Comparison of ENCODE assay signal across 15 mouse cellular contexts in genomic region chr2:154764828-154765497, GRCm38 (mm10). TPM values are rescaled to one million over a fixed set of nuclear protein-coding genes. Genes with fewer than 3 reads are reported as not detected.
DNase-seq lines count a peak whose midpoint lies in the region; ATAC-seq and TF ChIP-seq lines count a peak whose summit lies in the region.
"Had no signal": no experiment of that assay in that cellular context is flagged by ENCODE, and none has a peak within 500 bp of the region (broad histone marks: within the 10 kb centered on the region; RNA-seq: fewer than 3 reads in every experiment).

No protein-coding gene starts in this region.

- no peak overlapping the region for H3K4me2 ChIP-seq in kidney, embryonic 16.5 days (replicated peaks; ENCODE audit: low read depth, low read length)
- no peak overlapping the region for H3K4me2 ChIP-seq in forebrain, postnatal 0 days (ENCODE audit: low read depth)

- no peaks in the 10 kb centered on the region for H3K79me2 ChIP-seq in MEL (ENCODE audit: control insufficient read depth, insufficient read depth, low read length, poor library complexity)
- no peaks in the 10 kb centered on the region for H3K79me2 ChIP-seq in macrophage (ENCODE audit: inconsistent target)

- TF ChIP-seq RAD21 in MEL (IDR thresholded peaks at IDR 0.05; ENCODE audit: low read depth, low read length), result peak; percentile 8; the same call in 1 of the 2 replicates

- H3K27me3 ChIP-seq in kidney, embryonic 16.5 days (ENCODE audit: insufficient read depth, low read length), result no peaks in the 10 kb centered on the region
- no peaks in the 10 kb centered on the region; a peak in 2 of 4 replicates for H3K27me3 ChIP-seq in MEL (ENCODE audit: control insufficient read depth in 1 of 2, insufficient read depth in 2 of 2, low read length in 2 of 2)
- no peaks in the 10 kb centered on the region for H3K27me3 ChIP-seq in forebrain, postnatal 0 days (ENCODE audit: insufficient read depth, low read length)

- no peak for TF ChIP-seq POLR2A in MEL (IDR thresholded peaks at IDR 0.05; ENCODE audit: control insufficient read depth in 1 of 2, insufficient read depth in 1 of 2, low read depth in 1 of 2, low read length in 2 of 2, poor library complexity in 1 of 2)

- TF ChIP-seq CTCF in MEL (IDR thresholded peaks at IDR 0.05 in 2 of 3, conservative IDR thresholded peaks at IDR 0.05 in 1 of 3; ENCODE audit: control insufficient read depth in 1 of 3, insufficient read depth in 1 of 3, low read depth in 2 of 3, low read length in 3 of 3, poor library complexity in 1 of 3, severe bottlenecking in 1 of 3), result peak in 2 of 3 experiments; percentile 9 to 38; a peak in 2 of 6 replicates
- TF ChIP-seq CTCF in forebrain, postnatal 0 days (IDR thresholded peaks at IDR 0.05; ENCODE audit: low read depth), result no peak

- H3K27ac ChIP-seq in kidney, embryonic 16.5 days (ENCODE audit: low read length), result no peak overlapping the region
- H3K27ac ChIP-seq in MEL (ENCODE audit: control insufficient read depth, low read depth, low read length) (no peak overlapping the region), macrophage (peak overlapping the region; percentile 17; the same call in 1 of the 2 replicates)
- H3K27ac ChIP-seq in forebrain, postnatal 0 days (ENCODE audit: low read depth, low read length), result no peak overlapping the region

- no peaks in the 10 kb centered on the region; the same call in 1 of the 2 replicates for H3K9me3 ChIP-seq in kidney, embryonic 16.5 days (ENCODE audit: low read length)
- no peaks in the 10 kb centered on the region for H3K9me3 ChIP-seq in MEL (replicated peaks; ENCODE audit: insufficient read depth, low read length)
- H3K9me3 ChIP-seq in forebrain, postnatal 0 days (ENCODE audit: low read length), result 0 out of 2 replicates have a peak, but pooled peaks cover 3% of the 10 kb centered on the region

- no peak for DNase-seq in kidney, postnatal 14 days
- peak; percentile 43 for DNase-seq in MEL (ENCODE audit: low read depth, low spot score)
- no peak for DNase-seq in T-cell, adult 2 months (ENCODE audit: low spot score)
- DNase-seq in forebrain, postnatal 0 days, result no peak
- DNase-seq: cerebellum, postnatal 25 days; midbrain, embryonic 14.5 days; thymus, postnatal 14 days had no signal

- TF ChIP-seq EP300 in MEL (IDR thresholded peaks at IDR 0.05; ENCODE audit: low read depth in 1 of 2, low read length in 2 of 2), result peak in 1 of 2 experiments; percentile 28; a peak in 1 of 4 replicates

- ATAC-seq in kidney, embryonic 16.5 days (ENCODE audit: low FRiP score, low TSS enrichment), result 0 out of 2 replicates have a peak, but pooled peaks have one; percentile 34
- ATAC-seq in erythroblast, adult 5-6 weeks (replicated peaks; ENCODE audit: low FRiP score, poor library complexity, severe bottlenecking), result peak; percentile 74
- ATAC-seq in forebrain, postnatal 0 days, result no peak

- WGBS in kidney, embryonic 16.5 days, result 71% methylated on average over 9 of the region's 9 CpGs
- WGBS in macrophage (ENCODE audit: missing documents), result 89% methylated on average over 9 of the region's 9 CpGs
- 82% methylated on average over 9 of the region's 9 CpGs for WGBS in forebrain, postnatal 0 days

- no peak overlapping the region for H3K9ac ChIP-seq in kidney, embryonic 16.5 days (replicated peaks; ENCODE audit: low read length)
- H3K9ac ChIP-seq in MEL (ENCODE audit: control insufficient read depth, low read depth, low read length, poor library complexity, severe bottlenecking), result no peak overlapping the region
- H3K9ac ChIP-seq in forebrain, postnatal 0 days, result no peak overlapping the region

- H3K36me3 ChIP-seq in kidney, embryonic 16.5 days (ENCODE audit: insufficient read depth, low read length), result no peaks in the 10 kb centered on the region
- H3K36me3 ChIP-seq in MEL (ENCODE audit: control insufficient read depth in 1 of 2, insufficient read depth in 2 of 2, low read length in 2 of 2), result peaks cover 0 to 2% of the 10 kb centered on the region in 2 experiments; a peak in 2 of 4 replicates
- no peaks in the 10 kb centered on the region for H3K36me3 ChIP-seq in macrophage (ENCODE audit: inconsistent target)
- H3K36me3 ChIP-seq in forebrain, postnatal 0 days (ENCODE audit: insufficient read depth), result no peaks in the 10 kb centered on the region

- peaks cover 8% of the 10 kb centered on the region; the same call in 1 of the 2 replicates for H3K4me1 ChIP-seq in kidney, embryonic 16.5 days (ENCODE audit: insufficient read depth, low read length)
- H3K4me1 ChIP-seq in MEL (ENCODE audit: control insufficient read depth in 1 of 2, insufficient read depth in 2 of 2, low read length in 2 of 2), result peaks cover 0 to 19% of the 10 kb centered on the region in 2 experiments; a peak in 2 of 4 replicates
- no peaks in the 10 kb centered on the region for H3K4me1 ChIP-seq in forebrain, postnatal 0 days (ENCODE audit: insufficient read depth)

- no peak overlapping the region for H3K4me3 ChIP-seq in kidney, embryonic 16.5 days (ENCODE audit: low read length)
- H3K4me3 ChIP-seq in MEL (ENCODE audit: control insufficient read depth in 1 of 2, insufficient read depth in 1 of 2, low read depth in 2 of 2, low read length in 2 of 2), result no peak overlapping the region
- H3K4me3 ChIP-seq in macrophage (ENCODE audit: inconsistent target), result no peak overlapping the region
- no peak overlapping the region for H3K4me3 ChIP-seq in forebrain, postnatal 0 days (ENCODE audit: low read depth, low read length)

TF ChIP-seq in MEL, 35 proteins besides CTCF, POLR2A, EP300 and RAD21:
- no peak for TF ChIP-seq ZNF384 (IDR thresholded peaks at IDR 0.05; ENCODE audit: low read depth, low read length)
- peak; percentile 24; the same call in 1 of the 2 replicates for TF ChIP-seq SMC3 (IDR thresholded peaks at IDR 0.05; ENCODE audit: low read depth, low read length)
- no peak for TF ChIP-seq USF2 (IDR thresholded peaks at IDR 0.05; ENCODE audit: borderline replicate concordance in 1 of 2, insufficient read depth in 1 of 2, low read depth in 1 of 2, low read length in 2 of 2)
- no peak for TF ChIP-seq HCFC1 (IDR thresholded peaks at IDR 0.05; ENCODE audit: low read depth, low read length)
- TF ChIP-seq ELF1 (IDR thresholded peaks at IDR 0.05; ENCODE audit: low read depth, low read length), result no peak
- TF ChIP-seq NELFE (IDR thresholded peaks at IDR 0.05; ENCODE audit: low read depth, low read length), result no peak
- TF ChIP-seq RCOR1 (IDR thresholded peaks at IDR 0.05; ENCODE audit: low read depth, low read length), result no peak
- TF ChIP-seq MYB (IDR thresholded peaks at IDR 0.05; ENCODE audit: low read depth, low read length), result no peak
- peak; percentile 78 for TF ChIP-seq TAL1 (IDR thresholded peaks at IDR 0.05; ENCODE audit: low read length)
- TF ChIP-seq JUND (IDR thresholded peaks at IDR 0.05; ENCODE audit: low read depth, low read length), result no peak

RNA-seq across cellular contexts. Expression of gene Gm14214, which starts 4.9 kb away (rescaled TPM):
- polyA plus RNA-seq in kidney, embryonic 16.5 days (2015; fragmentation: Nextera tagmentation; extraction: Ambion mirVana), result not detected in 2 replicates
- total RNA-seq in MEL (2012; rRNA removed), result not detected in 2 replicates
- under 1 TPM in 1 of 2 experiments, not detected in 1; 0.17 TPM for polyA plus RNA-seq in MEL (2012; ENCODE audit: insufficient read depth in 1 of 2, insufficient read length in 2 of 2, low read depth in 1 of 2, low replicate concordance in 2 of 2, missing spikeins in 1 of 2)
- not detected in 2 replicates for total RNA-seq in erythroblast, adult 5-6 weeks (2015; ENCODE audit: low replicate concordance)
- total RNA-seq in erythroblast, adult 5-6 weeks (2017; ENCODE audit: low replicate concordance), result not detected in 2 replicates
- not detected for total RNA-seq in macrophage (2018; cell fraction: chromatin; rRNA removed)
- not detected for total RNA-seq in macrophage (2018; cell fraction: cytosol; rRNA removed)
- not detected for total RNA-seq in macrophage (2018; cell fraction: nucleus; rRNA removed)
- polyA plus RNA-seq in macrophage (2018), result not detected in 3 replicates
- not detected in 2 replicates for total RNA-seq in forebrain, postnatal 0 days (2014; rRNA removed)
- polyA plus RNA-seq in forebrain, postnatal 0 days (2015; fragmentation: Nextera tagmentation; extraction: Ambion mirVana), result not detected in 2 replicates
- total RNA-seq: adrenal gland, postnatal 36 days; granulocyte monocyte progenitor cell, adult 5-6 weeks; left cerebral cortex, postnatal 14 days had no signal
- polyA plus RNA-seq: forebrain, embryonic 11.5 days; intestine, embryonic 14.5 days; midbrain, embryonic 14.5 days had no signal

RNA-seq across cellular contexts. Expression of gene Raly, which starts 25.9 kb away (rescaled TPM):
- 42.3 and 48.4 TPM in 2 replicates for polyA plus RNA-seq in kidney, embryonic 16.5 days (2015; fragmentation: Nextera tagmentation; extraction: Ambion mirVana)
- total RNA-seq in MEL (2012; rRNA removed), result 214 and 237 TPM in 2 replicates
- polyA plus RNA-seq in MEL (2012; ENCODE audit: insufficient read depth in 1 of 2, insufficient read length in 2 of 2, low read depth in 1 of 2, low replicate concordance in 2 of 2, missing spikeins in 1 of 2) (100 to 1,000 TPM in 1 of 2 experiments, not detected in 1; 407 TPM), macrophage (2018) (115 to 167 TPM (median 115 TPM) in 3 replicates)
- 31.1 and 38.2 TPM in 2 replicates for total RNA-seq in erythroblast, adult 5-6 weeks (2015; ENCODE audit: low replicate concordance)
- 51.7 and 77.5 TPM in 2 replicates for total RNA-seq in erythroblast, adult 5-6 weeks (2017; ENCODE audit: low replicate concordance)
- total RNA-seq in macrophage (2018; cell fraction: chromatin; rRNA removed), result 10 to 100 TPM; 39.9 to 68.0 (median 57.2) TPM
- total RNA-seq in macrophage (2018; cell fraction: cytosol; rRNA removed), result 100 to 1,000 TPM in 22 of 26 experiments, 10 to 100 TPM in 4; 92.8 to 124 (median 110) TPM
- 10 to 100 TPM; 39.2 to 77.8 (median 55.0) TPM for total RNA-seq in macrophage (2018; cell fraction: nucleus; rRNA removed)
- total RNA-seq in forebrain, postnatal 0 days (2014; rRNA removed), result 174 and 222 TPM in 2 replicates
- polyA plus RNA-seq in forebrain, postnatal 0 days (2015; fragmentation: Nextera tagmentation; extraction: Ambion mirVana), result 22.2 and 23.6 TPM in 2 replicates

RNA-seq across cellular contexts. Expression of gene a, which starts 26.2 kb away (rescaled TPM):
- 0.35 TPM in 1 of 2 replicates, not detected in the other for polyA plus RNA-seq in kidney, embryonic 16.5 days (2015; fragmentation: Nextera tagmentation; extraction: Ambion mirVana)
- not detected in 2 replicates for total RNA-seq in MEL (2012; rRNA removed)
- polyA plus RNA-seq in MEL (2012; ENCODE audit: insufficient read depth in 1 of 2, insufficient read length in 2 of 2, low read depth in 1 of 2, low replicate concordance in 2 of 2, missing spikeins in 1 of 2) (not detected), macrophage (2018) (not detected in 3 replicates)
- total RNA-seq in erythroblast, adult 5-6 weeks (2015; ENCODE audit: low replicate concordance), result not detected in 2 replicates
- total RNA-seq in erythroblast, adult 5-6 weeks (2017; ENCODE audit: low replicate concordance), result not detected in 2 replicates
- not detected for total RNA-seq in macrophage (2018; cell fraction: chromatin; rRNA removed)
- total RNA-seq in macrophage (2018; cell fraction: cytosol; rRNA removed), result not detected
- total RNA-seq in macrophage (2018; cell fraction: nucleus; rRNA removed), result not detected
- 0.90 and 2.5 TPM in 2 replicates for total RNA-seq in forebrain, postnatal 0 days (2014; rRNA removed)
- 2.9 and 3.5 TPM in 2 replicates for polyA plus RNA-seq in forebrain, postnatal 0 days (2015; fragmentation: Nextera tagmentation; extraction: Ambion mirVana)
- total RNA-seq: adrenal gland, postnatal 36 days; granulocyte monocyte progenitor cell, adult 5-6 weeks; left cerebral cortex, postnatal 14 days had no signal
